Mouse (Mus musculus) kidney, adult 2 months (tissue): ENCODE data around the gene Eno2.

Experiments
- CTCF ChIP-seq: fragments of 200-500 bp; conservative IDR thresholded peaks from 2 replicates; pipeline ENCODE4 v1.5.1; 2011; ENCODE audit warnings: low read depth, mild to moderate bottlenecking, control low read depth, low read length, moderate library complexity, mixed read lengths; ENCODE audit not compliant: insufficient read depth, insufficient read length
- POLR2A ChIP-seq: fragments of 200-500 bp; IDR thresholded peaks from one replicate; pipeline ENCODE4 v1.6.1; 2011; ENCODE audit warnings: low read depth, low read length, control low read depth

DNA sequence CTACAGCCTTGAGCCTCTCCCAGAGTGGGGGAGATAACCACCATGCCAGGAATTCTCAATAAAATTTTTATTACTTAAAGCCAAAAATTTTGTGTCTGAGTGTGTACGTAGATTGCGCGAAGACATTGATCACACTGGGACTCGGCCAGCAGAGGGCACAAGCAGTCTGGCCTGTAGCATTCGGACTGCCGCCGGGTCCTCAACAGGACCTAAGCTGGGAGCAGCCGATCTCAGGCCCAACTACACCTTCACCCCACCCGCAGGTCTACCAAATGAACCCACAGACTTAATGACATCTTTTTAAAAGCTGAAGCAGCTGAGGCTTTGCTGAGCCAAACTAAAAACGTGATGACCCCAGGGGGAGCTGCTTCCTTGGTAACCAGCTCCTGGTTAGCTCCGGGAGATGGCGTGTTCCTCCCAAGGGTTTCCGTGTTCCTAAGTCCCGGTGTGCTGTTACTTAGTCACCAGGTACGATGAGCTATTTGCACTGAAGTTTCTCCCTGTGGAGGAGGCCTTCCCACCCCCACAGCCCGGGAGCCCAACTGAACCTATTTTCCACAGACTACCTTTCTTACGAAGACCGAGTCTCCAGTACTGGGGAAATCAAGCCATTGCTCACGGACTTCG is 52.5 kb downstream of the Eno2 start:
- TF ChIP-seq POLR2A (no peak), CTCF (peak; percentile 77)
